Mouse (Mus musculus): ENCODE results near the gene Smco1. TPM values are rescaled to one million over a fixed set of nuclear protein-coding genes. Genes with fewer than 3 reads are reported as not detected.
"Not testable (repeated sequence)": the region's sequence is repeated elsewhere in the genome, so short reads cannot be mapped to it uniquely, and the experiment has no call there.

The Smco1 gene
- polyA plus RNA-seq, 1 experiment from 2014 or later: not detected

DNA sequence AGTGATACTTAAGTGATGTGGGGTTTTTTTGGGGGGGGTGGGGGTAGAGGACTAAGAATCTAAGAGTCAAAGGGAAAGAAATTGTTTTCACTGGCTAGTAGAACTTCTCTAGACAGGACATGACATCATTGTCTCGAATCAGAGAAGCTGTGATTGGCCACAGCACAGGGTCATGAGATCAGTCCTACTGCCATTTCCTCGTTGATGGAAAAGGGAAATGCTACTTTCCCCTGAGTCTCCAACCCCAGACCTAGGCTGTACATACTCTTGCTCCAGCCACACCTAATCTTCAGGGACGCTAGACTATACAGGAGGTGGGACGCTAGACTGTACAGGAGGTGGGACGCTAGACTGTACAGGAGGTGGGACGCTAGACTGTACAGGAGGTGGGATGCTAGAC, 3.8 kb downstream of the Smco1 start:
- Histone ChIP-seq H3K27me3 (replicated peaks) (no peaks in the 10 kb centered on the region), H3K9ac (no peak overlapping the region), H3K27ac (ENCODE audit: poor library complexity, severe bottlenecking) (no peak overlapping the region), H3K4me1 (replicated peaks) (peaks cover 14% of the 10 kb centered on the region), H3K4me3 (no peak overlapping the region), H3K36me3 (peaks cover 5% of the 10 kb centered on the region), H3K4me2 (no peak overlapping the region), H3K9me3 (replicated peaks) (peaks cover 4% of the 10 kb centered on the region)
- WGBS: 83% methylated on average over 6 of the region's 6 CpGs
- ATAC-seq (ENCODE audit: insufficient number of reproducible peaks, low FRiP score): no peak

DNA sequence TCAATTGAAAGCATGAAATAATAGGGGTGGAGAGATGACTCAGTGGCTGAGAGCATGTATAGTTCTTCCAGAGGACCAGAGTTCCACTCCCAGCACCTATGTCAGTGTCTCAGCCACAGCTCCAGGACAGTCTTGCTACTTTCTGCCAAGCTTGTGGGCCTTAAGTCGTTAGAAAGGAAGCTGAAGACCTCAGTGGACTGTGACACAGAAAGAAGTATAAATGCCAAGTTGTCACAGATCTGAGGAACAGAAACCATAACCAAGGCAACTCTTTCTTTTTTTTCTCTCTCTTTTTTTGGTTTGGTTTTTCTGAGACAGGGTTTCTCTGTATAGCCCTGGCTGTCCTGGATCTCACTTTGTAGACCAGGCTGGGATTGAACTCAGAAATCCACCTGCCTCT, 4.6 kb downstream of the Smco1 start:
- no peak overlapping the region for H3K9ac ChIP-seq
- 59% methylated on average over 1 of the region's 1 CpGs for WGBS
- H3K27ac ChIP-seq (ENCODE audit: poor library complexity, severe bottlenecking): no peak overlapping the region
- no peaks in the 10 kb centered on the region for H3K27me3 ChIP-seq (replicated peaks)
- no peak overlapping the region for H3K4me3 ChIP-seq
- H3K4me2 ChIP-seq: no peak overlapping the region
- peaks cover 12% of the 10 kb centered on the region for H3K36me3 ChIP-seq
- H3K9me3 ChIP-seq (replicated peaks): peaks cover 7% of the 10 kb centered on the region
- no peak for ATAC-seq (ENCODE audit: insufficient number of reproducible peaks, low FRiP score)
- peaks cover 14% of the 10 kb centered on the region for H3K4me1 ChIP-seq (replicated peaks)

DNA sequence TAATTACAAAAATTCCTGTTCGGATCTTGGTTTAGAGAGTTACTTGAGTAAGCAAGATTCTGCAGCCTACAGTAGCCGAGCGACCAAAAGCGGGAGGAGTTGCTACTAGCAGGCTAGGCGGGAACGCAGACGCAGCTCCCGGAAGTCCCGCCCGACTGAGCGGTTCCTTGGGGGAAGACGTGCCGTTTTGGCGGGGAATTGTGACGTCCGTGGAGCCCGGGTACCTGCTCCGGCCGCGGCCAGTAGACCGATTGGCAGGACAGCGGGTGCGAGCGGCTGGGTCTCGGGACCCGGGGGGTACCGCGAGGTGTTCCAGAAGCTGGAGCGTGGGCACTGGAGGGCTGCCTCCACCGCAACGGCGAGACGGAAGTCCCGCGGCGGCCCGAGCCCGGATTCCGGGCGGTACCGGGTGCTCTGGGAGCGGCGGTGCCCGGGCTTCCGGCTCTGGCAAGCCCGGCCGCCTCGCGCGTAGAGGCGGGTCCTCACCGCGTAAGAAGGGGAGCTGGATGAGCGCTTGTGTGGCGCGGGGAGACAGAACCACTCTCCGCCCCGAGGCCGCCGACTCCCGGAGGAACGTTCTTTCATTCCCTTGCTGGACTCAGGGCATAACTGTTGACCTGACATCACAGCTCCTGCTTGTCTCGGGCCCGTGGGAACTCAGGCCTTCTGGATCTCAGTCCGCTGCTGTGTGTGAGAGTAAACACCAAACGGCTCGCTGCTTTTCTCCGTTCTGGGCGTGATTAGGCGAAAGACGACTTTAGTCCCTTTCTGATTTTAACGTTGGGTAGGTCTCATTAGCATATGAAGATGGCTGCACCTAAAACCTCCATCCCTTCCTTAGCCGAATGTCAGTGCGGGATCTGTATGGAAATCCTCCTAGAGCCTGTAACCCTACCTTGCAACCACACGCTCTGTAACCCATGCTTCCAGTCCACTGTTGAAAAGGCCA, 6.3 kb downstream of the Smco1 start, which contains the start of gene Rnf168:
Rnf168 (plus strand) TSS at position 152 of the 949 bp plus-strand sequence.
- ATAC-seq (ENCODE audit: insufficient number of reproducible peaks, low FRiP score): peak; percentile 92
- Histone ChIP-seq H3K4me3 (peak within 1 kb of the TSS; percentile 84), H3K27me3 (replicated peaks) (no peaks in the 10 kb centered on the region), H3K9ac (peak within 1 kb of the TSS; percentile 88), H3K27ac (ENCODE audit: poor library complexity, severe bottlenecking) (peak within 1 kb of the TSS; percentile 97), H3K4me2 (peak within 1 kb of the TSS; percentile 77), H3K4me1 (replicated peaks) (peaks cover 14% of the 10 kb centered on the region), H3K36me3 (peaks cover 18% of the 10 kb centered on the region), H3K9me3 (replicated peaks) (peaks cover 7% of the 10 kb centered on the region)
- WGBS: under 1% methylated on average over 75 of the region's 75 CpGs

- 56% methylated on average over 7 of the region's 7 CpGs for WGBS
Measured at GRCm38 (mm10) chr16:32278396-32278795, 7.1 kb downstream of the Smco1 start.

GRCm38 (mm10) chr16:32280211-32280610, 8.9 kb downstream of the Smco1 start:
- Histone ChIP-seq H3K9ac (no peak overlapping the region), H3K4me1 (replicated peaks) (peaks cover 14% of the 10 kb centered on the region), H3K4me2 (no peak overlapping the region), H3K9me3 (replicated peaks) (peaks cover 7% of the 10 kb centered on the region), H3K27me3 (replicated peaks) (no peaks in the 10 kb centered on the region), H3K4me3 (no peak overlapping the region), H3K36me3 (peaks cover 42% of the 10 kb centered on the region), H3K27ac (ENCODE audit: poor library complexity, severe bottlenecking) (no peak overlapping the region)
- 97% methylated on average over 8 of the region's 8 CpGs for WGBS
- ATAC-seq (ENCODE audit: insufficient number of reproducible peaks, low FRiP score): no peak

More at GRCm38 (mm10) chr16:32278396-32278795, 7.1 kb downstream of the Smco1 start:
- Histone ChIP-seq H3K27ac (ENCODE audit: poor library complexity, severe bottlenecking) (peak overlapping the region; percentile 97; the same call in 1 of the 2 replicates), H3K4me1 (replicated peaks) (peaks cover 14% of the 10 kb centered on the region), H3K4me3 (peak overlapping the region; percentile 84), H3K36me3 (peaks cover 23% of the 10 kb centered on the region), H3K9ac (peak overlapping the region; percentile 88), H3K4me2 (peak overlapping the region; percentile 77), H3K9me3 (replicated peaks) (peaks cover 7% of the 10 kb centered on the region), H3K27me3 (replicated peaks) (no peaks in the 10 kb centered on the region)
- ATAC-seq (ENCODE audit: insufficient number of reproducible peaks, low FRiP score): no peak

GRCm38 (mm10) chr16:32282608-32283007, 11.3 kb downstream of the Smco1 start:
- H3K4me1 ChIP-seq (replicated peaks): peaks cover 8% of the 10 kb centered on the region
- no peaks in the 10 kb centered on the region for H3K27me3 ChIP-seq (replicated peaks)
- no peak overlapping the region for H3K9ac ChIP-seq
- peaks cover 64% of the 10 kb centered on the region for H3K36me3 ChIP-seq
- H3K27ac ChIP-seq (ENCODE audit: poor library complexity, severe bottlenecking): no peak overlapping the region
- ATAC-seq (ENCODE audit: insufficient number of reproducible peaks, low FRiP score): no peak
- H3K4me2 ChIP-seq: no peak overlapping the region
- peaks cover 7% of the 10 kb centered on the region for H3K9me3 ChIP-seq (replicated peaks)
- no peak overlapping the region for H3K4me3 ChIP-seq

GRCm38 (mm10) chr16:32291821-32292220, 20.6 kb downstream of the Smco1 start:
- 94% methylated on average over 4 of the region's 4 CpGs for WGBS
- Histone ChIP-seq H3K27me3 (replicated peaks) (no peaks in the 10 kb centered on the region), H3K36me3 (peaks cover 50% of the 10 kb centered on the region), H3K4me1 (replicated peaks) (no peaks in the 10 kb centered on the region), H3K27ac (ENCODE audit: poor library complexity, severe bottlenecking) (no peak overlapping the region), H3K4me2 (no peak overlapping the region), H3K9me3 (replicated peaks) (no peaks in the 10 kb centered on the region), H3K4me3 (no peak overlapping the region), H3K9ac (no peak overlapping the region)
- ATAC-seq (ENCODE audit: insufficient number of reproducible peaks, low FRiP score): no peak

DNA sequence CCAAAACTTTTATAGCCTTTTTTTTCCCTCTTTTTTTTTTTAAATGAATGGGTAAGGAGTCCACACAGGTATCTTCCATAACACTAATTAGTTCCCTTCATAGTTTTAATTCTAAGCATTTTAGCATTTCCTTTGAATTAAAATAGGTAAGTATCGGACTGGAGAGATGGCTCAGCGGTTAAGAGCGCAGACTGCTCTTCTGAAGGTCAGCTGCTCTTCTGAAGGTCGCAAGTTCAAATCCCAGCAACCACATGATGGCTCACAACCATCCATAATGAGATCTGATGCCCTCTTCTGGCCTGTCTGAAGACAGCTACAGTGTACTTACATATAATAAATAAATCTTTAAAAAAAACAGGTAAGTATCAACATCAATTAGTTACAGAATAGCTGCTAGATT, 28.3 kb downstream of the Smco1 start:
- not testable (repeated sequence) for ATAC-seq (ENCODE audit: insufficient number of reproducible peaks, low FRiP score); H3K9ac ChIP-seq; H3K4me1 ChIP-seq (replicated peaks); H3K4me2 ChIP-seq; H3K27ac ChIP-seq (ENCODE audit: poor library complexity, severe bottlenecking); H3K9me3 ChIP-seq (replicated peaks); H3K27me3 ChIP-seq (replicated peaks); H3K4me3 ChIP-seq
- peaks cover 54% of the 10 kb centered on the region for H3K36me3 ChIP-seq
- 94% methylated on average over 4 of the region's 4 CpGs for WGBS

GRCm38 (mm10) chr16:32303046-32303445, 31.8 kb downstream of the Smco1 start:
- no peak for ATAC-seq (ENCODE audit: insufficient number of reproducible peaks, low FRiP score)
- WGBS: 57% methylated on average over 1 of the region's 1 CpGs

GRCm38 (mm10) chr16:32303886-32304285, 32.6 kb downstream of the Smco1 start:
- no peak for ATAC-seq (ENCODE audit: insufficient number of reproducible peaks, low FRiP score)
- 89% methylated on average over 7 of the region's 7 CpGs for WGBS
- no peak overlapping the region for H3K9ac ChIP-seq
- no peaks in the 10 kb centered on the region for H3K27me3 ChIP-seq (replicated peaks)
- H3K9me3 ChIP-seq (replicated peaks): no peaks in the 10 kb centered on the region
- no peak overlapping the region for H3K4me3 ChIP-seq
- no peaks in the 10 kb centered on the region for H3K4me1 ChIP-seq (replicated peaks)
- H3K4me2 ChIP-seq: no peak overlapping the region
- H3K27ac ChIP-seq (ENCODE audit: poor library complexity, severe bottlenecking): no peak overlapping the region
- H3K36me3 ChIP-seq: peaks cover 24% of the 10 kb centered on the region

More at GRCm38 (mm10) chr16:32303046-32303445, 31.8 kb downstream of the Smco1 start:
- no peak overlapping the region for H3K4me2 ChIP-seq
- H3K36me3 ChIP-seq: peaks cover 31% of the 10 kb centered on the region
- H3K4me3 ChIP-seq: no peak overlapping the region
- no peak overlapping the region for H3K27ac ChIP-seq (ENCODE audit: poor library complexity, severe bottlenecking)
- H3K27me3 ChIP-seq (replicated peaks): no peaks in the 10 kb centered on the region
- no peaks in the 10 kb centered on the region for H3K9me3 ChIP-seq (replicated peaks)
- no peaks in the 10 kb centered on the region for H3K4me1 ChIP-seq (replicated peaks)
- no peak overlapping the region for H3K9ac ChIP-seq

DNA sequence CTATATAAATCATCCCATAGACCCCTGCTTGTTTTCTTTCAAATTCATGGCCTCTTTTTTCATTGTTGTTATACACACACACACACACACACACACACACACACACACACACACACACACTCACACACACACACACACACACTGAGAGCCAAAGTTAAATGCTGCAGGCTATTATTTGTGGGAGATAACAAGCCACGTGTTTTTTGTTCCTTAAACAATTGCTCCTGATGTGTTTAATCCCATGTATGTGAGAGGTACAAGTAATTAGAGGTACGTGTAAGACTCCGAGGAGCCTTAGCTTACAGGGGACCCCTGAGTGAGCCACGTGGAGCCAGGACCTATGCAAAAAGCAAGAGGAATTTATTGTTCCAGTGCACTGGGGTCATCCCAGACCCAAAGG, 40.7 kb downstream of the Smco1 start:
- Histone ChIP-seq H3K27ac (ENCODE audit: poor library complexity, severe bottlenecking) (no peak overlapping the region), H3K4me1 (replicated peaks) (peaks cover 3% of the 10 kb centered on the region; the same call in 1 of the 2 replicates), H3K9me3 (replicated peaks) (no peaks in the 10 kb centered on the region), H3K4me3 (no peak overlapping the region), H3K27me3 (replicated peaks) (no peaks in the 10 kb centered on the region), H3K4me2 (no peak overlapping the region), H3K9ac (no peak overlapping the region), H3K36me3 (no peaks in the 10 kb centered on the region)
- ATAC-seq (ENCODE audit: insufficient number of reproducible peaks, low FRiP score): no peak
- 78% methylated on average over 4 of the region's 4 CpGs for WGBS
